Mouse (Mus musculus): ENCODE measurements around the gene Klrb1b. TPM values are rescaled to one million over a fixed set of nuclear protein-coding genes. Genes with fewer than 3 reads are reported as not detected.
"Not testable (repeated sequence)": the region's sequence is repeated elsewhere in the genome, so short reads cannot be mapped to it uniquely, and the experiment has no call there.

Gene Klrb1b
- polyA plus RNA-seq, 1 experiment from 2014 or later, result 0.56 TPM

DNA sequence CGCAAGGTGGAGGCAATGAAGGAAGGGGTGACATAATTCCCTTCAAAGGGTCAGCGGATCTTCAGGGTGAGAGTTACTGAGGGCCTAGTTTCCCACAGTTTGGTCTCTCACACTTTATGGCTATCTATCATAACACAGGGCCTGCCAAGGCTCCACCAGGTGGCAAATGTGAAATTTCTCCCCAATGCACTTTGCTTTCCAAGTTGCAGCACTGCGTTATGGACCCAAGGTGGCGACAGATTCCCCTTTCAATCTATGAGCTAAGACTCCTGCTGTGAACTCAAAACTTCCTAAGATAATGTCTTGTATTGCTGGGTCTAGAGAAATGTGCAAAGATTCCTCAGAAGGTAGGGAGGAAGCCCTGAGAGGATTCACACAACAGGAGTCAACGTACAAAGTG is 17.6 kb downstream of the Klrb1b start:
- Histone ChIP-seq H3K4me1 (ENCODE audit: control insufficient read depth, insufficient read depth, low read length) (no peaks in the 10 kb centered on the region), H3K27ac (ENCODE audit: low read length) (no peak overlapping the region), H3K4me3 (replicated peaks; ENCODE audit: low read length) (no peak overlapping the region), H3K36me3 (ENCODE audit: control insufficient read depth, insufficient read depth, low read length) (no peaks in the 10 kb centered on the region), H3K4me2 (ENCODE audit: low read depth, low read length) (no peak overlapping the region), H3K9ac (ENCODE audit: low read length) (no peak overlapping the region), H3K9me3 (replicated peaks; ENCODE audit: control insufficient read depth, low read length) (no peaks in the 10 kb centered on the region), H3K27me3 (ENCODE audit: control insufficient read depth, insufficient read depth, low read length) (no peaks in the 10 kb centered on the region)
- no peak for ATAC-seq (ENCODE audit: insufficient read depth, low FRiP score)
- 86% methylated on average over 5 of the region's 5 CpGs for WGBS

- Histone ChIP-seq H3K27ac (ENCODE audit: low read length) (no peak overlapping the region), H3K4me1 (ENCODE audit: control insufficient read depth, insufficient read depth, low read length) (no peaks in the 10 kb centered on the region), H3K4me3 (replicated peaks; ENCODE audit: low read length) (no peak overlapping the region), H3K27me3 (ENCODE audit: control insufficient read depth, insufficient read depth, low read length) (no peaks in the 10 kb centered on the region), H3K4me2 (ENCODE audit: low read depth, low read length) (no peak overlapping the region), H3K36me3 (ENCODE audit: control insufficient read depth, insufficient read depth, low read length) (no peaks in the 10 kb centered on the region), H3K9ac (ENCODE audit: low read length) (no peak overlapping the region), H3K9me3 (replicated peaks; ENCODE audit: control insufficient read depth, low read length) (no peaks in the 10 kb centered on the region)
- ATAC-seq (ENCODE audit: insufficient read depth, low FRiP score), result no peak
- WGBS, result 70% methylated on average over 3 of the region's 3 CpGs
Observed at GRCm38 (mm10) chr6:128807021-128807420, 19.1 kb downstream of the Klrb1b start.

DNA sequence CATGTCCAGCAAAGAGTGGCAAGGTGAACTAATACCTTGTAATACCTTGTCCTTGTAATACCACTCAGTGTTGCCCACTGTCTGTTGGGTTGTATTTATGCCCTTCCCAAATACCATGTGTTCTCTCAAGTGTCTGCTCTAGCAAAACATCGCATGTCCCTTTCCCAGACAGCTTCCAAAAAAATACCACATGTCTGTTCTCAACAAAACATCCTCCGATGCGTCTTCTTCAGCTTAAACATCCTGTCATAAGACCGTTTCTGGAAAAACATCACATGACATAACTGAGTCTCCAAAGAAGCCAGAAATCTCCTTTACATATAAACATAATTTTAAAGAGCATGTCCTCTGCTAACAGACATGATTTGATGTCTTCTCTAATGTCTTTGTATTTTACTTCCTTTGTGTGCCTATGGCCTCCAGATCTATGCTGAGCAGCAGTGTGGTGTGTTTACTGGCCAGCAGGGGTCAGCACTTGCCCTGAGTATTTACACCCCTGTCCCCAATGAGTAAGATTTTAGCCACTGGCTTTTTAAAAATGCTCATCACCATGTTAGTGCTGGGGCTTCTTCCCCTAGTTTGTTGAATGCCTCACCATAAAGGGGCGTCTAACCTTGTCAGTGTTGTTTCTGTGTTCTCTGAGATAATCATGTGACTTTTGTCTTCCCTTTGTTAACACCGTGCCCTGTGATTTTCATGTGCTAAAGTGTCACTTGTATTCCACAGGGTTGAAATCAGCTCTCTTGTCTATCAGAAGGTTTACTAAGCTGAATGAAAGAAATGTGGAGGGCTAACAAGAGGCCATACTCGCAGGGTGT is 21.1 kb downstream of the Klrb1b start:
- WGBS, result 57% methylated on average over 7 of the region's 7 CpGs
- H3K4me2 ChIP-seq (ENCODE audit: low read depth, low read length); H3K27me3 ChIP-seq (ENCODE audit: control insufficient read depth, insufficient read depth, low read length); H3K36me3 ChIP-seq (ENCODE audit: control insufficient read depth, insufficient read depth, low read length); H3K27ac ChIP-seq (ENCODE audit: low read length); ATAC-seq (ENCODE audit: insufficient read depth, low FRiP score); H3K4me1 ChIP-seq (ENCODE audit: control insufficient read depth, insufficient read depth, low read length); H3K9me3 ChIP-seq (replicated peaks; ENCODE audit: control insufficient read depth, low read length); H3K9ac ChIP-seq (ENCODE audit: low read length); H3K4me3 ChIP-seq (replicated peaks; ENCODE audit: low read length): not testable (repeated sequence)

DNA sequence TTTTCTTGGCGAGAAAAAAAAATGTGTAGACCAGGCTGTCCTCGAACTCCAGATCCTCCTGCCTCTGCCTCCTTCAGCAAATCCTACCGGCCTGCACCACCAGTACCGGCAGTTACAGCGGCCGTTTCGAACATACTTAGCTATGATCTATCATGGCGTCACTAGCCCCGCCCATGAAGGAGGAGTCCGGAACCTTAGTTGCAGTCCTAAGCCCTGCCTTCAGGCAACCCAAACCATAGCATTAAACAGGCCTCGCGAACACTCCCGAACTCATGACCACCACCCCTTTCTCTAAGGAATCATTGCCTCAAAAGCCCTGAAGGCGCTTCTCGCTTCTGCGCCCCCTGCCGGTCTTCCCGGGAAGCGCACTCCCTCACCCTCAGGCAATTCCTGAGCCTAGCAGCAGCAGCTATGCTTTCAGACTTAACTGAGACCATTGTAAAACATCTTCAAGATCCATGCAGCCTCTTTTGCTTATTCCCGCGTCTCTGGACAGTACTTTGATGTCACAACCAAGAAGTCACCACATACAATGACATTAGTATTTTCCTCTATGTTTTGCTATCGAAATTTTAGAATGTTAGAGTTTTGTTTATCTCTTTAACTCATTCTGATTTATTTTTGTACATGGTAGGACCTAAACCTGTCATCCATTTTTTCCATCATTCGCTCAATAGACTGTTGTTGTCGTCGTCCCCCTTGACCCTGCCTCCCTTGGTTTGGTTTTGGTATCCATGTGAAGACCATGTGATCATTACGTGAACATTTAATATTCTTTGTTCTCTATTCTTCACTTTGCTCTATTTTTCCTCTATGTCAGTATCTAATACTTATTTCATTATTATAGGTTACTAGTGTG is 22.9 kb downstream of the Klrb1b start:
- Histone ChIP-seq H3K4me2 (ENCODE audit: low read depth, low read length) (peak overlapping the region; percentile 58), H3K27me3 (ENCODE audit: control insufficient read depth, insufficient read depth, low read length) (no peaks in the 10 kb centered on the region), H3K4me3 (replicated peaks; ENCODE audit: low read length) (peak overlapping the region; percentile 52), H3K4me1 (ENCODE audit: control insufficient read depth, insufficient read depth, low read length) (peaks cover 6% of the 10 kb centered on the region), H3K36me3 (ENCODE audit: control insufficient read depth, insufficient read depth, low read length) (no peaks in the 10 kb centered on the region), H3K9ac (ENCODE audit: low read length) (peak overlapping the region; percentile 62), H3K9me3 (replicated peaks; ENCODE audit: control insufficient read depth, low read length) (no peaks in the 10 kb centered on the region), H3K27ac (ENCODE audit: low read length) (0 out of 2 replicates have a peak overlapping the region, but pooled peaks have one; percentile 56)
- ATAC-seq (ENCODE audit: insufficient read depth, low FRiP score), result peak; percentile 95
- 6% methylated on average over 26 of the region's 26 CpGs for WGBS

- ATAC-seq (ENCODE audit: insufficient read depth, low FRiP score), result peak; percentile 30
- peak overlapping the region; percentile 58 for H3K4me2 ChIP-seq (ENCODE audit: low read depth, low read length)
- H3K36me3 ChIP-seq (ENCODE audit: control insufficient read depth, insufficient read depth, low read length), result no peaks in the 10 kb centered on the region
- H3K9me3 ChIP-seq (replicated peaks; ENCODE audit: control insufficient read depth, low read length), result no peaks in the 10 kb centered on the region
- H3K27me3 ChIP-seq (ENCODE audit: control insufficient read depth, insufficient read depth, low read length), result no peaks in the 10 kb centered on the region
- peak overlapping the region; percentile 56 for H3K27ac ChIP-seq (ENCODE audit: low read length)
- H3K9ac ChIP-seq (ENCODE audit: low read length), result peak overlapping the region; percentile 62
- H3K4me1 ChIP-seq (ENCODE audit: control insufficient read depth, insufficient read depth, low read length), result peaks cover 10% of the 10 kb centered on the region
- H3K4me3 ChIP-seq (replicated peaks; ENCODE audit: low read length), result peak overlapping the region; percentile 52
- 11% methylated on average over 10 of the region's 10 CpGs for WGBS
Observed at GRCm38 (mm10) chr6:128802557-128802956, 23.6 kb downstream of the Klrb1b start.

GRCm38 (mm10) chr6:128800696-128801095 is 25.4 kb downstream of the Klrb1b start:
- H3K9ac ChIP-seq (ENCODE audit: low read length); H3K4me3 ChIP-seq (replicated peaks; ENCODE audit: low read length); H3K4me2 ChIP-seq (ENCODE audit: low read depth, low read length); ATAC-seq (ENCODE audit: insufficient read depth, low FRiP score); H3K27ac ChIP-seq (ENCODE audit: low read length); H3K36me3 ChIP-seq (ENCODE audit: control insufficient read depth, insufficient read depth, low read length); H3K9me3 ChIP-seq (replicated peaks; ENCODE audit: control insufficient read depth, low read length); H3K27me3 ChIP-seq (ENCODE audit: control insufficient read depth, insufficient read depth, low read length): not testable (repeated sequence)
- H3K4me1 ChIP-seq (ENCODE audit: control insufficient read depth, insufficient read depth, low read length), result peaks cover 13% of the 10 kb centered on the region
- 82% methylated on average over 5 of the region's 5 CpGs for WGBS

- 20% methylated on average over 7 of the region's 7 CpGs for WGBS
- Histone ChIP-seq H3K4me3 (replicated peaks; ENCODE audit: low read length) (peak overlapping the region; percentile 67), H3K27ac (ENCODE audit: low read length) (no peak overlapping the region), H3K4me1 (ENCODE audit: control insufficient read depth, insufficient read depth, low read length) (peaks cover 13% of the 10 kb centered on the region), H3K36me3 (ENCODE audit: control insufficient read depth, insufficient read depth, low read length) (no peaks in the 10 kb centered on the region), H3K9ac (ENCODE audit: low read length) (peak overlapping the region; percentile 61), H3K9me3 (replicated peaks; ENCODE audit: control insufficient read depth, low read length) (no peaks in the 10 kb centered on the region), H3K4me2 (ENCODE audit: low read depth, low read length) (peak overlapping the region; percentile 58), H3K27me3 (ENCODE audit: control insufficient read depth, insufficient read depth, low read length) (no peaks in the 10 kb centered on the region)
- ATAC-seq (ENCODE audit: insufficient read depth, low FRiP score), result no peak
Observed at GRCm38 (mm10) chr6:128799896-128800270, 26.2 kb downstream of the Klrb1b start.

- H3K4me2 ChIP-seq (ENCODE audit: low read depth, low read length), result peak overlapping the region; percentile 70
- WGBS, result under 1% methylated on average over 49 of the region's 49 CpGs
- not testable (repeated sequence) for H3K27me3 ChIP-seq (ENCODE audit: control insufficient read depth, insufficient read depth, low read length); H3K9me3 ChIP-seq (replicated peaks; ENCODE audit: control insufficient read depth, low read length); H3K36me3 ChIP-seq (ENCODE audit: control insufficient read depth, insufficient read depth, low read length)
- peak overlapping the region; percentile 92 for H3K27ac ChIP-seq (ENCODE audit: low read length)
- peak overlapping the region; percentile 67 for H3K4me3 ChIP-seq (replicated peaks; ENCODE audit: low read length)
- peak overlapping the region; percentile 76 for H3K9ac ChIP-seq (ENCODE audit: low read length)
- ATAC-seq (ENCODE audit: insufficient read depth, low FRiP score), result peak; percentile 78
- peaks cover 13% of the 10 kb centered on the region for H3K4me1 ChIP-seq (ENCODE audit: control insufficient read depth, insufficient read depth, low read length)
Observed at GRCm38 (mm10) chr6:128799144-128799895, 26.8 kb downstream of the Klrb1b start.
